Mouse (Mus musculus) Patski (cell line): ENCODE measurements around the gene Mta2. TPM values are rescaled to one million over a fixed set of nuclear protein-coding genes. Genes with fewer than 3 reads are reported as not detected.
A peak's percentile ranks its signal among the peaks of the same experiment; 100 is the strongest.

Source experiments
- ATAC-seq: fragments of 100-300 bp; one replicate; pipeline ENCODE4 v1.8.0; 2021
- CTCF ChIA-PET: fragments of 350-600 bp; sonication (Branson Sonifier 250); formaldehyde crosslinking; loops from one replicate; lab custom pipeline; 2022; ENCODE audit warnings: inconsistent platforms; lab: Charles Lee
- POLR2A ChIA-PET: fragments of 350-600 bp; sonication (Branson Sonifier 250); formaldehyde crosslinking; loops from one replicate; lab custom pipeline; 2022; ENCODE audit warnings: antibody characterized with exemption, inconsistent platforms; lab: Charles Lee
- DNase-seq: peaks from one replicate; pipeline ENCODE4 v3.0.0-alpha.2; 2011; ENCODE audit warnings: low read depth, low spot score
- H3K27me3 ChIP-seq: fragments of 371-371 bp; one replicate; pipeline ENCODE4 v1.5.1; 2021
- CTCF ChIP-seq: fragments of 100-300 bp; IDR thresholded peaks from one replicate; pipeline ENCODE4 v1.5.1; 2021
- in situ Hi-C: fragments of 300-500 bp; cut with MboI; formaldehyde crosslinking; loops from 3 replicates; pipeline ENCODE4 v1.11.1; 2018; ENCODE audit warnings: low pct_unique_long_range_greater_than_20kb, mixed read lengths
- polyA plus RNA-seq: library from polyadenylated mRNA; unstranded; gene quantifications from one replicate; pipeline ENCODE4 v1.2.3, GENCODE M21; 2021

Mta2 gene
- polyA plus RNA-seq, 1 experiment from 2014 or later: 141 TPM

GRCm38 (mm10) chr19:8981450-8982168, 39.9 kb downstream of the Mta2 start:
- in situ Hi-C loops: no loop called here
- no peaks in the 10 kb centered on the region for H3K27me3 ChIP-seq
- TF ChIP-seq CTCF: no peak
- ATAC-seq (no peak), DNase-seq (no peak)
- ChIA-PET CTCF (interaction anchor here (1.1 to 2.2 kb wide), 4 partner anchors 11 to 129 kb away, joined by 3 to 15 read pairs (median 6); no protein-coding TSS in a partner anchor), POLR2A (interaction anchor here (0.7 to 1.3 kb wide), 2 partner anchors 37 to 101 kb away, joined by 4 read pairs; no protein-coding TSS in a partner anchor)

GRCm38 (mm10) chr19:8982303-8983149, 40.9 kb downstream of the Mta2 start:
- ChIA-PET POLR2A (interaction anchor here (1.6 to 1.7 kb wide), 2 partner anchors 10 to 13 kb away, joined by 7 to 10 read pairs; no protein-coding TSS in a partner anchor), CTCF (interaction anchor here (1.1 to 2.2 kb wide), 6 partner anchors 9 to 128 kb away, joined by 3 to 15 read pairs (median 10); no protein-coding TSS in a partner anchor)
- in situ Hi-C loops: no loop called here
- TF ChIP-seq CTCF: no peak
- no peaks in the 10 kb centered on the region for H3K27me3 ChIP-seq
- DNase-seq (no peak), ATAC-seq (no peak)

GRCm38 (mm10) chr19:8983150-8983650, 41.5 kb downstream of the Mta2 start:
- ChIA-PET CTCF (interaction anchor here (1.2 to 2.1 kb wide), 6 partner anchors 9 to 138 kb away, joined by 3 to 14 read pairs (median 6); no protein-coding TSS in a partner anchor), POLR2A (interaction anchor here (0.5 to 1.7 kb wide), 6 partner anchors 9 to 146 kb away, joined by 3 to 10 read pairs (median 4); no protein-coding TSS in a partner anchor)
- no peaks in the 10 kb centered on the region for H3K27me3 ChIP-seq
- no peak for TF ChIP-seq CTCF
- in situ Hi-C loops: no loop called here
- no peak for DNase-seq
- ATAC-seq: peak; percentile 96

GRCm38 (mm10) chr19:8984255-8984868, 42.7 kb downstream of the Mta2 start:
- ChIA-PET CTCF (interaction anchor here (0.8 to 2.1 kb wide), 9 partner anchors 8 to 139 kb away, joined by 3 to 14 read pairs (median 3); no protein-coding TSS in a partner anchor), POLR2A (interaction anchor here (0.5 to 1.6 kb wide), 6 partner anchors 8 to 175 kb away, joined by 3 to 10 read pairs (median 3); no protein-coding TSS in a partner anchor)
- H3K27me3 ChIP-seq: no peaks in the 10 kb centered on the region
- ATAC-seq: peak; percentile 31
- peak; percentile 96 for DNase-seq
- TF ChIP-seq CTCF: no peak
- in situ Hi-C loops: no loop called here

- ChIA-PET POLR2A (no interaction called here), CTCF (interaction anchor here (1.1 kb wide), 1 partner anchor 16 kb away, joined by 4 read pairs; no protein-coding TSS in a partner anchor)
- no peaks in the 10 kb centered on the region for H3K27me3 ChIP-seq
- ATAC-seq (no peak), DNase-seq (no peak)
- TF ChIP-seq CTCF: no peak
- in situ Hi-C loops: no loop called here
Observed at GRCm38 (mm10) chr19:8985891-8986290, 44.2 kb downstream of the Mta2 start.

GRCm38 (mm10) chr19:8987816-8988215, 46.1 kb downstream of the Mta2 start:
- in situ Hi-C loops: no loop called here
- no peak for TF ChIP-seq CTCF
- CTCF ChIA-PET: no interaction called here
- H3K27me3 ChIP-seq: no peaks in the 10 kb centered on the region
- POLR2A ChIA-PET: interaction anchor here (1.6 kb wide), 1 partner anchor 95 kb away, joined by 7 read pairs; no protein-coding TSS in a partner anchor
- ATAC-seq: no peak
- DNase-seq: no peak

- no peaks in the 10 kb centered on the region for H3K27me3 ChIP-seq
- ChIA-PET POLR2A (interaction anchor here (1.0 to 1.6 kb wide), 3 partner anchors 13 to 95 kb away, joined by 3 to 7 read pairs (median 3); no protein-coding TSS in a partner anchor), CTCF (interaction anchor here (0.8 to 1.0 kb wide), 2 partner anchors 12 to 46 kb away, joined by 3 read pairs; no protein-coding TSS in a partner anchor)
- in situ Hi-C loops: no loop called here
- no peak for TF ChIP-seq CTCF
- no peak for ATAC-seq
- no peak for DNase-seq
Observed at GRCm38 (mm10) chr19:8988346-8989065, 46.8 kb downstream of the Mta2 start.

GRCm38 (mm10) chr19:8989066-8989566, 47.4 kb downstream of the Mta2 start, which contains the start of gene Ahnak:
Ahnak (plus strand) TSS chr19:8989284.
- no peak for DNase-seq
- ChIA-PET CTCF (interaction anchor here (1.0 kb wide), 1 partner anchor 13 kb away, joined by 3 read pairs; no protein-coding TSS in a partner anchor), POLR2A (interaction anchor here (1.0 to 4.6 kb wide), 6 partner anchors 11 to 277 kb away, joined by 3 to 19 read pairs (median 4); no protein-coding TSS in a partner anchor)
- in situ Hi-C loops: no loop called here
- no peak for TF ChIP-seq CTCF
- H3K27me3 ChIP-seq: no peaks in the 10 kb centered on the region
- peak; percentile 52 for ATAC-seq
